Mouse (Mus musculus) mouse trophoblast stem cell (cell line): ENCODE measurements around the gene Uba7.
"Not testable (repeated sequence)": the region's sequence is repeated elsewhere in the genome, so short reads cannot be mapped to it uniquely, and the experiment has no call there.

Experiments
- in situ Hi-C, 2 experiments: fragments of 300-500 bp; cut with MseI, MboI; formaldehyde crosslinking; loops; 2 replicates in 1 of 2; 3 replicates in 1 of 2; pipeline ENCODE4 v1.15.1; 2025

Gene Uba7

GRCm38 (mm10) chr9:107992197-107992596 lies 16.9 kb downstream of the Uba7 start, which contains the start of gene Cdhr4:
Gene Cdhr4 (plus strand): TSS chr9:107992497.
- in situ Hi-C loops = no loop called here

DNA sequence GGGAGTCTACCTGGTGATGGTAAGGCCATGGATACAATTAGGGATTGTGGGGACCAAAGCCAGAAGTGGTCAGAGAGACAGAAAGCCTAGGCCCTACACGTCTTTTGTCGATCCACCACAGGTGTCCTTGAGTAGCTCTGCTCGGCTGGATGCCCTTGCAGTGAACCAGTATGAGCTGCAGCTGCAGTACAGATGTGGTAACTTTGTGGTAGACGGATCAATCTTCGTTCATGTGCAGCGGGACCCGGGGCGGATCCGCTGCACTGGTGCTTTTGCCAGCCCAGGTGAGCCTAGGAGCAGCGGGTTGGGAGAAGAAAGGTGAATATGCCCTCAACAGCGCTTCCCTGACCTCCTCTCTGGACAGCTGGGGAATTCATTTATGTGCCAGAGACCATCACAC lies 17.7 kb downstream of the Uba7 start:
- in situ Hi-C loops = no loop called here

DNA sequence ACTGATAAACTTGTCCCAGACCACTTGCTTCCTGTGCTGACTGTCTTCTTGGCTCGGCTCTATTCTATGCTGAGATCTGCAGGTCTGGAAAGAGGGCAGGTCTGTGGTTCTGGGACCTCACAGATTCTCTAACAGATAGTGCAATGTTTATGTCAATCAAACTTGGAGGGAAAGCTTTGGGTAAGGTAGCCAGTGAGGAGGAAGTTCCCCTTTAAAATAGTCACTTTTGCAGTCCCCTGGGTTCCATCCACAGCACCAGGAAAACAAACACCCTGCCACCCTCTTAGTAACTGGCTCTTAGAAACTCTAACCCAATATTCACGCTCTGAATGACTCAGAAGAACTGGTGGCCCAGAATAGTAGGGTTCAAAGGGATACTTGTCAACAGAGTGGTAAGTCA lies 19.2 kb downstream of the Uba7 start:
- in situ Hi-C loops = no loop called here

DNA sequence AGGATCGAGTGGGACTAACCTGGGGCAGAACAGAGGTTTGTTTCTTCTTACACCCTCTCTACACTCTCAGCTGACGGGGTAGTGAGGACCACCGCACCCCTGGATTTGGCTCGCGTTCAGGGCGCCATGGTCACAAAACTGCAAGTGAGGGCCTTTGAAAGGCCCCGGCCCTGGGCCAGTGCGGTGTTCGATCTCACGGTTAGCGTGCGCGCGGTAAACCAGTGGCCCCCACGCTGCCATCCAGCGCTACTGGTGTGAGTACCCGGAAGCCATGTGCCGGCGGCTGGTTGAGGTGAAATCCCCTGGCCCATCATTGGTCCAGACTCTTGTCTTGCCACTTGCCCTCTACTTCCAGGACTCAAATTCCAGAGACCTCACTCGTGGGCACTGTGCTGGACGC lies 20.2 kb downstream of the Uba7 start:
- in situ Hi-C loops = no loop called here

GRCm38 (mm10) chr9:107996049-107996448 lies 20.7 kb downstream of the Uba7 start, which contains the start of gene Gm20662:
Gene Gm20662 (plus strand): TSS chr9:107996349.
- in situ Hi-C loops = no loop called here

- in situ Hi-C loops = no loop called here
Observed at GRCm38 (mm10) chr9:108001922-108002770, 26.8 kb downstream of the Uba7 start, which contains the start of gene Ip6k1. Gene Ip6k1 (plus strand): TSS chr9:108002501.

DNA sequence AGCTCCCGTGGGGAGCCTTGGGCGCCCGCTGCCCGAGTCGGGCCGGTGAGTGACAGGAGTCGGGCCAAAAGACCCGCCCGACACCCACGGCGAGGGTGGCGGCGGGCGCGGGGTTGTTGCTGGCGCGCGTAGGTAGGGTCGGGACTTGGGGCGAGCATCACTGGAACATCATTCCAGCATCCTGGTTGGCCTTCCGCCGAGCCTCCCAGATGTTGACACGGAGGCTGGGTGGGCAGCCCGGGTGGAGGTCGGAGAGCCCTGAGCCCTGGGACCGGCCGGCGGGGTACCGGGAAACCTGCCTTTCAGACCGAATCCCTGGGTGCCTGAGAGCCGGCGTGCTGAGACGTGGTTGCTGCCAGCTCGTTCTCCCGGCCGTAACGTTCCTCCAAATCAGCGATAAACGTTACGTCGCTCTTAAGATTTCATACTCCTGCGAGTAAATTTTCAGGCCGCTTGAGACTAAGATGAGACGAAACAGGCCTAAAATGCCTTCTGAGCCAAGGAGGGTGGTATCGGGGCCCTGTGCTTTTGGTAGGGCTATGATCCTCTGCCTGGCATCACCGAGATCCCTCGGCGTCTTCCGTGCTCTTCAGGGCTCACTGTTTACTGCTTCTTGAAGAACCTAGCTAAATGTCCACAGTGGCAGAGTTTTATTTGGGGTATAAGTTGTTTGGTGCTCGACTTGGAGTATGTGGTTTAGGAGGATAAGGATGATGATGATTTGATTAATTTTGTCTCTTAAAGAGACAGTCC lies 27.6 kb downstream of the Uba7 start:
- in situ Hi-C loops = no loop called here

DNA sequence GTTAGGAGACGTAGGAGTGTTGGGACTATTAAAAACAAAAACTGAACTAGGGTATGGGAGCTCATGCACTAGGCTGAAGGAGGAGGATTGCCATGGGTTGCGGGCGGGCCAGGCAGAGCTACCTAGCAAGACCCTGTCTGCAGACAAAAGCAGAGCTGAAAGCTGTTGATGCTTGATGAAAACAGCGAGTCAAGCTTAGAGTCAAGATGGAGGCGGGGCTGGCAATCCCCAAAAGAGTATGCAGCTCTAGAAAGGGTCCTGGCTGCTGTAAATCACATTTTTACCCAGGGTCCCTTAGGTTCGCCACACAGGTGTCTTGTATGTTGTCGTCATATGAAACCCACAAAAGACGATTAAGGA lies 28.2 kb downstream of the Uba7 start:
- in situ Hi-C loops = no loop called here

GRCm38 (mm10) chr9:108008041-108008440 lies 32.7 kb downstream of the Uba7 start:
- in situ Hi-C loops = no loop called here

- in situ Hi-C loops = no loop called here
Observed at GRCm38 (mm10) chr9:108010385-108010784, 35.1 kb downstream of the Uba7 start.

DNA sequence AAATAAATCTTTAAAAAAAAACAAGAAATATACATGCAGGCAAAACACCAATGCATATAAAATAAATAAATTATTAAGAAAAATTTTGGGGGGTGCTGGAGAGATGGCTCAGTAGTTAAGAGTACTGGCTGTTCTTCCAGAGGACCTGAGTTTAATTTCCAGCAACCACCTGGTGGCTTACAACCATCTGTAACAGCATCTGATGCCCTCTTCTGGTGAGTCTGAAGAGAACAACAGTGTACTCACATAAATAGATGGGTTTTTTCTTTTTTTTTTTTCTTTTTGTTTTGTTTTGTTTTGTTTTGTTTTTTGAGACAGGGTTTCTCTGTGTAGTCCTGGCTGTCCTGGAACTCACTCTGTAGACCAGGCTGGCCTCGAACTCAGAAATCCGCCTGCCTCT lies 38.3 kb downstream of the Uba7 start:
- in situ Hi-C loops = not testable (repeated sequence)

DNA sequence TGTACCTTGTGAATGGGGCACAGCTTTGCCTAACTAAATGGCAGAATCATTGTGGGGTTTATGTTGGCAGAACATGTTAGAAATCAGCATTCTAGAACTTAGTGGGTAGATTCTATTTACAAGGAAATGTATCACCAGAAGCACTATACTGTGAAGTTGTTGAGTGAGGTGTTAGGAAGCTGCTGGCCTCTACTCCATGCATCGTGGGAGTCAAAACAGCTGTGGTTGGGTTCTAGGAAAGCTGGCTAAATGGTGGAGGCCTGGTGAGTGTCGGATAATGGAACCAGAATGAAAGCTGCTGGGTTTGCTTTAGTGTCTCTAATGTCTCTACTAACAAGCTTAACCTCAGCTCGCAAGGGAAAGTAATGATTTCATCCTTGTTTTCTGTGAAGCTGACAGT lies 41.8 kb downstream of the Uba7 start:
- in situ Hi-C loops = no loop called here

DNA sequence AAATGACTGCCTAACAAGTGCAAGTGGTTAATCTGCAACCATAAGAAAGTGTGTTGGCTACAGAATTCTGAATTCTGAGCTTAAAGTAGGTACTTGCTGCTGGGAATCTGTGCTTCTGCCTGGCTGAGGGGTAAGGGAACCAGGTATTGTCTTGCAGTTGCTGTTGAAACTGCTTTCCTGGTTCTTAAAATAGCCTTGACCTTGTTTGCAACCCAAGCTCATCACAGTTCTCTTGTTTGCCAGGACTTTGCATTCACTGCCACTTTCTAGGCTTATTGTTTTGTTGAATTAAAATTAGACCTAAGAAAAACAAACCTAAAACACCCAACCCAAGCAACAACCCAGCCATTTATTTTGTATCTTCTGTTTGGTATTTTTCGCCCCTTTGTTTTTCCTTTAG lies 45.4 kb downstream of the Uba7 start:
- in situ Hi-C loops = no loop called here

- in situ Hi-C loops = no loop called here
Observed at GRCm38 (mm10) chr9:108023216-108023615, 47.9 kb downstream of the Uba7 start.

DNA sequence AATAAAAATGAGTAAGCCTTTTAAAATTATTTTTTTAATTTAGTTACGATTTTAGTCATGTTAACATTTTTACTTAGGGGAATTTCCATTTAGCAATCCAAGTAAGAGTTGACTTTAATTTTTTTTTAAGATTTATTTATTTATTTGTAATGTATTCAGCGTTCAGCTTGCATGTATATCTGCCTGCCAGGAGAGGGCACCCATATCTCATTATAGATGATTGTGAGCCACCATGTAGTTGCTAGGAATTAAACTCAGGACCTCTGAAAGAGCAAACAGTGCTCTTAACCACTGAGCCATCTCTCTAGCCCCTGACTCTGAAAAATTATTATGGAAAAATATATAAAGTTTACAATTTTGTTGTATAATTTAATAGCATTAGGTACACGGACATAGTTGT lies 51.3 kb downstream of the Uba7 start:
- in situ Hi-C loops = no loop called here

DNA sequence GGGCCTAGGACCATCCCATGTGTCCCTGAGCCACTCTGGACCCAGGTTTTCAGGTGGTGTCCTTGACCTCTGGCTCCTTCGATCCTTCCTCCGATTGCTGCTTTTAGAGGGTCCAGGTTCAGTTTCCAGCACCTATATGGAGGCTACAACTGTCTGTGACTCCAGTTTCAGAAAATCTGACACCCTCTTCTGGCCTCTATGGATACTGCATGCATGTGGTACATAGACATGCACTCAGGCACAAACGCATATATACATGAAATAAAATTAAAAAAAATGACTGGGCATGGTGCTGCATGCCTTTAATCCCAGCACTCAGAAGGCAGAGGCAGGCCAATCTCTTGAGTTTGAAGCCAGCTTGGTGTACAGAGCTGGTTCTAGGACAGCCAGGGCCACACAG lies 52.6 kb downstream of the Uba7 start:
- in situ Hi-C loops = no loop called here

DNA sequence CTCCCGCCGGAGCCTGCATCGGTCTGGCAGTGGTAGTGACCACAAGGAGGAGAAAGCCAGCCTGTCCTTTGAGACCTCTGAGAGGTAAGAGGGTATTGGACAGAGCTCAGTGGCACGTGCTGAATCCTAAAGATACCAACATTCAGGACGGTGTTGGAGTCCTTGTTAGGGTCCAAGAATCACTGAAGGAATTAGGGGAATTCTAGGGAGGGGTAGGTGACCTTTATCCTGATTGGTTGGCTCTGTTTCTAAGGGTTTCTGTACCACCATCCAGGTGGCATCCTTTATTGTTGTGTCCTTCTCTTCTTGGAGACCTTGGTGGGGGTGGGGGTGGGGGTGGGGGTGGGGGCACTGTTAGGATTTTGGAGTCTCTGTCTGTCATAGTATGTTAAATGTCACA lies 56.8 kb downstream of the Uba7 start:
- in situ Hi-C loops = no loop called here
